Mouse (Mus musculus) limb, embryonic 11.5 days (tissue): ENCODE measurements around the gene Rrbp1. TPM values are rescaled to one million over a fixed set of nuclear protein-coding genes. Genes with fewer than 3 reads are reported as not detected.

ENCODE experiments used
- ATAC-seq: fragments of 200-750 bp; cut with Nextera tagmentation; 2 replicates; pipeline ENCODE4 v1.8.0; 2017; ENCODE audit warnings: low read depth; ENCODE audit not compliant: insufficient number of reproducible peaks, low FRiP score, low TSS enrichment
- DNase-seq: peaks from one replicate; pipeline ENCODE4 v3.0.0-alpha.2; 2015; ENCODE audit warnings: low spot score
- H3K27ac ChIP-seq: fragments of 300-500 bp; sonication (generic); replicated peaks from 2 replicates; pipeline ENCODE4 v1.5.1; 2014; ENCODE audit warnings: low read depth, mild to moderate bottlenecking, low read length
- H3K27me3 ChIP-seq: fragments of 300-500 bp; sonication (generic); 2 replicates; pipeline ENCODE4 v1.6.1; 2014; ENCODE audit warnings: mild to moderate bottlenecking, low read length, mixed read lengths; ENCODE audit not compliant: control insufficient read depth, insufficient read depth
- H3K36me3 ChIP-seq: fragments of 300-500 bp; sonication (generic); 2 replicates; pipeline ENCODE4 v1.6.1; 2014; ENCODE audit warnings: mild to moderate bottlenecking, low read length, moderate library complexity, mixed read lengths; ENCODE audit not compliant: control insufficient read depth, insufficient read depth
- H3K4me1 ChIP-seq: fragments of 300-500 bp; sonication (generic); 2 replicates; pipeline ENCODE4 v1.6.1; 2014; ENCODE audit warnings: low read length, mixed read lengths; ENCODE audit not compliant: control insufficient read depth, insufficient read depth
- H3K4me2 ChIP-seq: fragments of 300-500 bp; sonication (generic); 2 replicates; pipeline ENCODE4 v1.6.1; 2014; ENCODE audit warnings: low read depth, mild to moderate bottlenecking, moderate library complexity; ENCODE audit not compliant: severe bottlenecking
- H3K4me3 ChIP-seq: fragments of 300-500 bp; sonication (generic); 2 replicates; pipeline ENCODE4 v1.5.1; 2014; ENCODE audit warnings: low read depth, low read length
- H3K9ac ChIP-seq: fragments of 300-500 bp; sonication (generic); 2 replicates; pipeline ENCODE4 v1.6.1; 2014; ENCODE audit warnings: mild to moderate bottlenecking, low read length
- H3K9me3 ChIP-seq: fragments of 300-500 bp; sonication (generic); 2 replicates; pipeline ENCODE4 v1.6.1; 2016; ENCODE audit warnings: low read length; ENCODE audit not compliant: control insufficient read depth
- WGBS: fragments of 180-500 bp; shearing (Covaris S2); extraction: QIAGEN DNeasy Blood & Tissue Kit; methylation state at CpG from one replicate; pipeline ENCODE4 v1.1.7; 2014; 5-methylcytosine and 5-hydroxymethylcytosine counted together
- polyA plus RNA-seq: library from polyadenylated mRNA; unstranded; fragments of >200 nt; fragmentation: Nextera tagmentation; extraction: Ambion mirVana; gene quantifications from 2 replicates; pipeline ENCODE4 v1.2.1, GENCODE M21; 2014

Gene Rrbp1
- polyA plus RNA-seq, 1 experiment from 2014 or later, result 57.0 TPM

DNA sequence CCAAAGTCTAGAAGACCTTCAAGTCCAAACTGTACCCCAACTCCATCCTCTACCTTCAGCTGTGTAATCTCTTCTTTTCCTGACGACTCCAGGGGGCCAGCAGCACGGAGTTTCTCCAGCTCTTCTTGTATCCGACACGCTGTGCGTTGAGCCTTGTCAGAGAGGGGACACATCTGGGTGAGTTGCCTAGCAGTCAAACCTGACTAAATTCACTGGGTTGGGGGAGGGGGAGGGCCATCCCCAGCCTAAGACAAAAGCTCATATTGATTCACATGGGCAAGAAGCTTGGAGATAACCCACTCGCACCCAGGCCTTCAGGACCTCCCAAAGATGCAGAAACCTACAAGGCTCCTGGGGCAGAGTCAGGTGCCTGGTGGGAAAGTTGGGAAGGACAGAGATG is 61.8 kb downstream of the Rrbp1 start:
- no peak for ATAC-seq
- Histone ChIP-seq H3K4me1 (no peaks in the 10 kb centered on the region), H3K27me3 (no peaks in the 10 kb centered on the region), H3K4me3 (no peak overlapping the region), H3K9ac (no peak overlapping the region), H3K27ac (no peak overlapping the region), H3K4me2 (no peak overlapping the region), H3K36me3 (peaks cover 32% of the 10 kb centered on the region), H3K9me3 (no peaks in the 10 kb centered on the region)
- WGBS, result 91% methylated on average over 6 of the region's 6 CpGs
- no peak for DNase-seq

DNA sequence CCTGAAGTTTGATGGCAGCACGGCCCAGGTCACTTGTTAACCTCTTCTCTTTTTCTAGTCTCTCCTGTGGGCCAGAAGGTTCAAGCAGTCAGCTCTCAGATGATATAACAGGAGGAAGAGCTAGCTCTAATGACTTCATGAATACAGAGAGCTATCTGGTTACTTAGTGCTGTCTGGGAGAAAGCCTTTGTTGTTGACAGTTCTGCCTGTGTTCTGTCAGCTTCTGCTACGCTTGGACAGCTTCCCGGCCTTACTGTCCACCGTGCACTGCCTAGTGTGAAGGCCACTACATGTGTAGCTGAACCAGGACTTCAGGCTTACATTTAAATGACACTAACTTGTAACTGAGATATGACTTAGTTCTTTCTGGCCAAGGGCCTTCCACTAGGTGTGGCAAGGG is 62.6 kb downstream of the Rrbp1 start:
- DNase-seq, result no peak
- no peak overlapping the region for H3K27ac ChIP-seq
- no peak overlapping the region for H3K4me3 ChIP-seq
- H3K4me2 ChIP-seq, result no peak overlapping the region
- 88% methylated on average over 4 of the region's 4 CpGs for whole genome bisulfite sequencing
- no peaks in the 10 kb centered on the region for H3K4me1 ChIP-seq
- peaks cover 32% of the 10 kb centered on the region for H3K36me3 ChIP-seq
- ATAC-seq, result no peak
- no peaks in the 10 kb centered on the region for H3K9me3 ChIP-seq
- H3K9ac ChIP-seq, result no peak overlapping the region
- H3K27me3 ChIP-seq, result no peaks in the 10 kb centered on the region

DNA sequence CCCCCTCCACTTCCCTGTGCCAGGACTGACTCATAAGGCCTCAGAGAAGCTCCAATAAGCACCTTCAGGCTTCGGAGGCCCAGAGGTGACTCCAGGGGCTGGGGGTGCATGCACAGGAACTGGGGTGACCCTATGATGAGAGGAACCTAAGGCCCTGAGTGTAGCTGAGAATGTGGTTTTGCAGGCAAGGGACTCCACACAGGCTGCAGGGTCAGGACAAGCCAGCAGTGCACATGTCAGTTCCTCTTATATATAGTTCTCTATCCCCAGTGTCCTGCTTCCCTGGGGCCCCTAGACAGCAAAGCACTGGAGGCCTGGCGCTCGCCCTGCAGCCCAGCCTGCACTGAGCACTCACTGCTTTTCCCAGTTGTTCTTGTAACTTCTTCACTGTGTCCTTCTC is 63.1 kb downstream of the Rrbp1 start:
- Histone ChIP-seq H3K27ac (no peak overlapping the region), H3K9ac (no peak overlapping the region), H3K4me3 (no peak overlapping the region), H3K9me3 (no peaks in the 10 kb centered on the region), H3K27me3 (no peaks in the 10 kb centered on the region), H3K4me2 (no peak overlapping the region), H3K36me3 (peaks cover 32% of the 10 kb centered on the region), H3K4me1 (no peaks in the 10 kb centered on the region)
- WGBS, result 90% methylated on average over 3 of the region's 3 CpGs
- no peak for DNase-seq
- ATAC-seq, result no peak

DNA sequence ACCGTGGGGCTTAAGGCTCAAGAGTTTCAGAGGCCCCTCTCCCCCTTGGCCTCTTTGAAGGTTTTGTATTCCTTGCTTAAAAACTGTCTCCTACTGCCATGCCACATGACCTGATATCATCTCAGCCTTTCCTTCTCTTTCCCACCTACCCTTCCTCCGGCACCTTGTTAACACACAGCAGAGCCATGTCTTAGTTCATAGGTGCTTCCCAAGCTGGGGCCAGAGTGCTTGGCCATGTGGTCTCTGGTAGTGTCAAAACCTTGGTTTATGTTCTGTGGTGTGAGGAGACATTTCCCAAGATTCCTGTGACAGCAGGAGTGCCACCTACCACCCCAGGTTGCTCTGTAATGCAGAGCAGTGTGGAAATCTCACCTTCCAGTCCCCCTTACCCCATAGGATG is 64.7 kb downstream of the Rrbp1 start:
- ATAC-seq (no peak), DNase-seq (no peak)
- no peaks in the 10 kb centered on the region for H3K9me3 ChIP-seq
- H3K9ac ChIP-seq, result no peak overlapping the region
- H3K27me3 ChIP-seq, result no peaks in the 10 kb centered on the region
- WGBS, result 88% methylated on average over 2 of the region's 2 CpGs
- H3K4me3 ChIP-seq, result no peak overlapping the region
- H3K36me3 ChIP-seq, result peaks cover 32% of the 10 kb centered on the region
- no peak overlapping the region for H3K4me2 ChIP-seq
- H3K27ac ChIP-seq, result no peak overlapping the region
- no peaks in the 10 kb centered on the region for H3K4me1 ChIP-seq

DNA sequence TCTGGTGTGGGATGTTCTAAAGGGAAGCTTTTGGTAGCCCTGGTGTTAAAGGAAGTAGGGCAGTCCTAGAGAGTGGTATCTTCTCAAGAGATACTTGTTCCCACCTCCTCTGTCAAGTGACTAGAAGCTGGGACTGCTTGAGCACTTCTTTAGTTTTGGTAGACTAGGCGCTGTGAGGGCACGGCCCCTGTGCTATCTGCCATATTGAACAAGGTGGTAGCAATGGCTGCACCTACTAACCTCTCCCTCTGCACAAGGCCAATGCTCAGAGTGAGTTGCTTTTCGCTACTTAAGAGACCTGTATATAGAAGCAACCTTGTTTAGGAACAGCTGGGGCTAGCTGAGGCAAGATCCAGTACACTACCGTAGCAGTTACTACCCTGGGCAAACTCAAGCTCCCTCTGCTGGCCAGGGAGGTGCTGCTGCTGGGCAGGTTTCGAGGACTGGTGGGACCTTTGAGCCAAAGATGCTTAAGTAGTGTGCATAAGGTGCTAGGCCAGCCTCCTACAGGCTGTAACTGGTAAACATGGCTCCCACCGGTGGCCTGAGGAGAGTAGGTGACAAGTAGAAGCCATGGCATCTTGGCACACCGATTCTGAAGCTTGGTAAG is 65.5 kb downstream of the Rrbp1 start:
- Histone ChIP-seq H3K9ac (no peak overlapping the region), H3K27ac (no peak overlapping the region), H3K27me3 (no peaks in the 10 kb centered on the region), H3K9me3 (no peaks in the 10 kb centered on the region), H3K4me1 (no peaks in the 10 kb centered on the region), H3K36me3 (peaks cover 28% of the 10 kb centered on the region), H3K4me2 (no peak overlapping the region), H3K4me3 (no peak overlapping the region)
- WGBS, result 89% methylated on average over 7 of the region's 7 CpGs
- no peak for ATAC-seq
- DNase-seq, result no peak

DNA sequence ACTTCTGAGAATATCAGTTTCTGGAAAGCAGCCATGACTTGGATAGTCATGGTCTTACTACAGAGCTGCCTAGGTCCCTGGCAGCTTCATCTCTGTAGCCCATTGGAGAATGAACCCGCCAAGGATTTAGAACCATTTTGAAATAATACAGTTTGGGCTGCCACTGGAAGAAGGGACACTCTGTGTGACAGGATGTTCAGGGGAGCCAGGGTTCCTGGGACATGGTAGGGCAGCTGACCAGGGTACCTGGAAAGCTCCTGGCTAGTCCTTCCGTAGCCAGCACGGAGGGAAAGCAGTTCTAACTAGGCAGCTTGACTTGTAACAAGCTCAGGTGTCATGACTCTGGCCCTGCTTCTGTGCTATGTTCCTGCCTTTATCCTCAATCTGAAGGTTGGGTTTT is 66.3 kb downstream of the Rrbp1 start:
- DNase-seq, result no peak
- 91% methylated on average over 3 of the region's 3 CpGs for WGBS
- H3K9ac ChIP-seq, result no peak overlapping the region
- no peak for ATAC-seq
- no peak overlapping the region for H3K27ac ChIP-seq
- H3K4me1 ChIP-seq, result no peaks in the 10 kb centered on the region
- H3K4me3 ChIP-seq, result no peak overlapping the region
- H3K27me3 ChIP-seq, result no peaks in the 10 kb centered on the region
- H3K9me3 ChIP-seq, result no peaks in the 10 kb centered on the region
- H3K4me2 ChIP-seq, result no peak overlapping the region
- H3K36me3 ChIP-seq, result peaks cover 24% of the 10 kb centered on the region

DNA sequence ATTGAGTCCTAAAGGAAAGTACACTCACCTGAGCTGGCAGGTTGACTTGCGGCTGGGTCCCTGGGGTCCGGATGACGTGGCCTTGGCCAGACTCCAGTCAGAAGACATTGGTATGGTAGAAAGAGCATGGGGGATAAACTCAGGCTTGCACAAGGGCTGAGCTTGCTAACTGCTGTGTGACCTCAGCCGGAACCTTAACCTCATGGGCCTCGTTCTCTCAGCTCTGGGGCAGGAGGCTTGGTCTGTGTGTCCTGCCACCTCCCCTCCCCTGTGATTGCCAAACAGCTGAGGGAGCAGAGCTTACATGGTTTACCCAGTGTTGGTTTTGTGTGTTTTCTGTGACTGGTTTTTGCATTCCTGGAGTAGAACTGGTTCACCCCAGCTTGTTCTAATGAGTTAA is 70.7 kb downstream of the Rrbp1 start:
- DNase-seq (no peak), ATAC-seq (no peak)
- WGBS, result 92% methylated on average over 5 of the region's 5 CpGs
- Histone ChIP-seq H3K4me2 (no peak overlapping the region), H3K27ac (no peak overlapping the region), H3K4me1 (no peaks in the 10 kb centered on the region), H3K9ac (no peak overlapping the region), H3K9me3 (no peaks in the 10 kb centered on the region), H3K4me3 (no peak overlapping the region), H3K27me3 (no peaks in the 10 kb centered on the region), H3K36me3 (peaks cover 7% of the 10 kb centered on the region)

DNA sequence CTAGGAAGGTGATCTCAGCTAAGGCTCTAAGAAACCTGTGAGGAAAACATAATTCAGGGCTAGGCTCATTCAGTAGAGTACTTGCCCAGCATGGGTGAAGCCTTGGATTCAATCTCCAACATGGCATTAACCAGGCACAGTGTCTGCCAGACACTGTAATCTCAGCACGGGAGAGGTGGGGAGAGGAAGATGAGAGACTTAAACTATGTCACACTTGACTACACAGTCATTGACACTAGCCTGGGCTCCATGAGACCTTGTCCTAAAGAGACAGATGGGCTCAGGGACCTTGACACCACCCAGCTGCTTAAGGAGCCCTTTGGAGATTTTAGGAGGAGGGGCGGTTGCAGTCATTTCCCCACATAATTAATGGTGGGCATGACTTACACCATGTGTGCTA is 73.2 kb downstream of the Rrbp1 start:
- Histone ChIP-seq H3K36me3 (no peaks in the 10 kb centered on the region; the same call in 1 of the 2 replicates), H3K27me3 (no peaks in the 10 kb centered on the region), H3K4me1 (no peaks in the 10 kb centered on the region), H3K4me3 (no peak overlapping the region), H3K4me2 (no peak overlapping the region), H3K27ac (no peak overlapping the region), H3K9ac (no peak overlapping the region), H3K9me3 (no peaks in the 10 kb centered on the region)
- ATAC-seq, result no peak
- no peak for DNase-seq
- 61% methylated on average over 2 of the region's 2 CpGs for WGBS

DNA sequence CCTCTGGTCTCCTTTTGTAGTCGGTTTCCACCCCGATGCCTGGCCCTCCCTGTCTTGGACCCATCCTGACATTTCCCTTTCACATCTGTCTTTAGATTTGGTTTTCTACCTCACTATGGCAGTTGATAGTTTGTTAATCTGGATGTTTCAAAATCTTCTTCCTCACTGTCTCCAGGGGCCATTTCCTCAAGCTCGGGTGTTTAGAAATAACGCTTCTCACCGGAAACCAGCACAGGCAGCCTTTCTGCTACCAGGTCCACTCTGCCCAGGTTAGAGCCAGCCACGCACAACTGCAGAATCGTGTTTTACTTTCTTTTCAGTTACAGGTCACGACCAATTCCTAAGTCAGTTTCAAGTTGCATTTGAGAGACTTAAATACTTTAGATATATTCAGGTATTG is 76.6 kb downstream of the Rrbp1 start:
- no peak for ATAC-seq

More for the DNA sequence above, 76.6 kb downstream of the Rrbp1 start:
- H3K4me1 ChIP-seq, result no peaks in the 10 kb centered on the region
- no peak overlapping the region for H3K4me2 ChIP-seq
- WGBS, result 95% methylated on average over 8 of the region's 8 CpGs
- DNase-seq, result no peak
- no peaks in the 10 kb centered on the region for H3K36me3 ChIP-seq
- H3K9ac ChIP-seq, result no peak overlapping the region
- H3K4me3 ChIP-seq, result no peak overlapping the region
- H3K9me3 ChIP-seq, result no peaks in the 10 kb centered on the region
- H3K27ac ChIP-seq, result no peak overlapping the region
- no peaks in the 10 kb centered on the region for H3K27me3 ChIP-seq
